Mouse (Mus musculus): ENCODE measurements around the gene Tagln3.

Gene Tagln3

GRCm38 (mm10) chr16:45718296-45718695 lies 6.1 kb downstream of the Tagln3 start:
- DNase-seq: no peak

DNA sequence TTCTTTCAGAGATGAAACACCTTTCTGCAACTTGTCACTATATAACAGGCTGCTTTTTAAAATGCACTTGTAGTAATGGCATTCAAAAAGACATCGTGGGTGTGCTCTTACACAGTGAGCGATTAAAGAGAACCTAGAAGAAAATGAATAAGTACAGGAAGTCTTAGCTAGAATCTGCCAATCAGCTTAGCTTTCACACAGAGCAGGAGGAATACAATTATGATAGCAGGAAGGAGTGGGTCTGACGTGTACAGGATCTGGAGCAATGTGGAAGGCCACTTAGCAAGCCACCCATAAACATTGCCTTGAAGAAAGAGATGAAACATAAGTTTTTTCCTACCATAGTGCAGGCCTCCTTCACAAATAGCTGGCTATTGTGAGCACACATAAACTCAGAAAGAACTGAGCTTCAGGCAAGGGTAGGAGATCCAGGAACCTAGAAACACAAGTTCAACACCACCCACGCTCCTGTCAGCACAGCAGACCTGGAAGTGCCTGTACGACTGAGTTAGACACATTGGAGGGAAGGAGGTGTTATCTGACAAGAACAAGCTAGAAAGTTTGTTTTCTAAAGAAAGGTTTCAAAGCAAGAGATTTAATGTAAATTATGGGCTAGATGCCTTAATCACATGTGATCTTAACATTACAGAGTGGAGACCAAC lies 9.8 kb downstream of the Tagln3 start:
- DNase-seq: no peak

DNA sequence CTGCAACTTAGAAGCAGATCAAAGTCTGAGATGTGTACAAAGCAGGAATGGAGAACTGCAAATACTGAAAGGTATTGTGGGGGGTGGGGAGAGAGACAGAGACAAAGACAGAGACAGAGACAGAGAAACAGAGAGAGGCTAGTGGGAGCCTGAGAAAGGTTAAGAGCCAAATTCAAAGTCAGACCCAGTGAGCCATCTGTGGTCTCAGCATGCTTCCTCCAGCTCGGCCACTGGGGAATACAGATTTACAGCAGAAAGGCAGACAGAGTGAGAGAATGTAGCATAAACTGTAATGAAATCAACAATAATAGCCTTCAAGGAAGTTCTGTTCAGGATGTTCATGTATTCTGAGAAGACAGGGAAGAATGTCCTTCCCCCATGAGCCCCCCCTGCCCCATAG lies 10.5 kb downstream of the Tagln3 start:
- DNase-seq: no peak

GRCm38 (mm10) chr16:45713261-45713660 lies 11.1 kb downstream of the Tagln3 start:
- no peak for DNase-seq

DNA sequence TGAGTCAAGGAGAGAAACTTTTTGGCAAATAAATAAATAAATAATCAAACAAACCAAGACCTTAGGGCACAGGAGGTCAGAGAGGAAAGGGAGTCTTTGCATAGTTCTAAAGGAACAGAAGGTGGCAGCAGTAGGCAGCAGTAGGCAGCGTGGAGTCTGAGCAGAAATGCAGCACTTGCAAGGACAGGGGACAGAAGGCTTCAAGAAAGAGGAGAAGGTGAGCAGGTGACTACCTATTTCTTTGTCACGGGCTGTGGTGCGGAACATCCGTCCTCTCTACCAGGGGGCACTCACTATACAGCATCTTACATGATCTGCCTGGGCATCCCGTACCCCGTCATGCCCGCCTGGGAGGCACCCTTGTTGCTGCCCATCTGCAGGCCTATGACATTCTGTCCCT lies 13.1 kb downstream of the Tagln3 start:
- DNase-seq: no peak

DNA sequence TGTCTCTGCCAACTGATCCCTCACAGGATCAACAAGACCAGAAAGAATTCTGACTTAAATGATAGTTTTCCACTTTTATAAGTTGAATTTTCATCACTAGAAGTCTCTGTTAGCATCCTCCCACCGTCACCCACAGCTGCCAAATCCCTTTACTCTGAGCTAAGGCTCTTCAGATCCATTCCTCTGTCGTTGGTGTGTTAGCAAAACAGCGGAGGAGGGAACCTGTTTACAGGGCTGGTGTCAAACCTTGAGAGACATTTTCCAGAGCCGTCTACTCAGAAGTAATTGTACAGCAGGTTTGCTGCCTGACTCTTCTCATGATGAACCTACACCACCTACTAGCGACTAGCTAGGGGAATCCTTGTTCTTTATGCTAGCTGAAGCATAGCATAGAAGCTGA lies 25.1 kb downstream of the Tagln3 start:
- DNase-seq: no peak

- no peak for DNase-seq
These were observed 26.4 kb downstream of the Tagln3 start for GRCm38 (mm10) chr16:45697996-45698395.

- no peak for DNase-seq
These were observed 28.8 kb downstream of the Tagln3 start for GRCm38 (mm10) chr16:45695445-45696160.

DNA sequence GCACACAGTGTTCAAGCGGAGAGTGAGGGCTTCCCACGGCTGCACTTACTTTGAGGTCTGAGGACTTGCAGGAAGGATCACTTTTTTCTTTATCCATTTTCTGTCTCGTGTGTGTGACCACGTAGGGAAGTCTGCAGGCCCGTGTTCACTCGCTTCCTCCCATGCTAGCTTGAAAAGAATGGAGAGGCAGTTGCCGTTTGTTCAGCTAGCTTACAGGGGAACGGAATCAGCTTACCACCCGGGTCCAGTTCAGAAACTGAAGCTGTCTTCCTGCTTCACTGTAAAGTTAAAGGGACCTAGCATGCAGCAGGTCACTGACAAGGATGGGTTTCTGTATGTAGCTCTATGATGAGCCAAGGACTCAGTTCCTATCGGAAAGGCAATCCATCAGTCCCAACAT lies 30.9 kb downstream of the Tagln3 start, which contains the start of gene Tmprss7:
Gene Tmprss7 (minus strand): TSS at position 101 of the 400 bp plus-strand sequence.
- DNase-seq: no peak

DNA sequence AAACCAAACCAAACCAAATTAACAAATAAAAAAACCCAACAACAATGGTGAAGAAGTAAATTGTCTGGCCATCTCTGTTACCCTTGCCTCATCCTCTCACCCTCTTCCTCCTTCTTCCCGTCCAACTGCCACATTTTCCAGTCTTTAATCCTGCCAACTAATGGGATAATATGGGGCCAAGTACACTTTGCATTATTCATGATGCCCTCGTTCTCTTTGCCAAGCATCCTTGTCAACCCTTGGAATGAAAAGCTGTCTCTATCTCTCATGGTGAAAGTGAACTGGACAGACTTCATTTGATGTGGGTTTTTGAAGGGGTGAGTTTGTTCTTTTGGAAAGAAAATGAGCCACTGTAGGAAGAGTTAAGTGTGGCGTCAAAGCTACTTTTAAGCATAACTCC lies 31.6 kb downstream of the Tagln3 start:
- DNase-seq: no peak

DNA sequence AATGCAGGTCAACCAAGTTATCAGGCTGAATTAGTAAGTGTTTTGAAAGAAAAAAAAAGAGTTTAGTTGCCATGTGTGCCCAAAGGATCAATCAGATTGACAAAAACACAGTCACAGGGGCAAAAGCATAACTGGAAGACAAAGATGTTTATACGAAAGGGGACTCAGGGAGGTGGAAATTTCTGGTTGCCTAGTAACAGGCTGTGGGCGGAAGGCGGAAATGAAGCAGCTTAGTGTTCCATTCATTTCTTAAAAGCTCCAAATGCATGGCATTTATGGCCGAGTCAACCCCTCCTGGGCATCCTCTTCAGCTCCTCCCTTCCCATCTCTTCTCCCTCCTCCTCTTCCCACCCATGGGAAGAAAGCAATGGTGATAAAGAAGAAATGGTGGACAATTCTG lies 34.2 kb downstream of the Tagln3 start:
- DNase-seq: peak; percentile 10

- DNase-seq: no peak
These were observed 37.6 kb downstream of the Tagln3 start for GRCm38 (mm10) chr16:45686833-45687232.

- DNase-seq: no peak
These were observed 39.1 kb downstream of the Tagln3 start for GRCm38 (mm10) chr16:45685295-45685694.

GRCm38 (mm10) chr16:45684815-45685214 lies 39.6 kb downstream of the Tagln3 start:
- DNase-seq: peak; percentile 51

GRCm38 (mm10) chr16:45676462-45676861 lies 47.9 kb downstream of the Tagln3 start:
- peak; percentile 10 for DNase-seq

DNA sequence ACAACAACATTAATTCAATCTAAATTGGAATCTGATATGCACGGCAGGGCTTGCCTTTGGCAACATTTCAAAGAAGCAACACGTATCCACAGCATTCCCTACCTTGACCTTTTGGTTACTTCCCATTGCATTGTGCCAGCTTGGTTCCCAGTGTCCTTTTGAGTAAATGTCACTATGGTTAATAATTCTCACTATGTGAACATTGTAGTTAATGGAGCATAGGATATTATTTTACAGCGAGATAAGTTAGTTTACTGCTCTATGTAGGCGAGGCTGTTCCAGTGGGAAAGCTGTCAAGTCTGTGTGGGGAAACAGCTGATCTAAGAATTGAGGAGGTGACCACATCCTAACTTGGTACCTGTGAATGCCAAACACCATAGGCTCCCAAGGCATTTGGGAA lies 54.4 kb downstream of the Tagln3 start:
- DNase-seq: no peak

DNA sequence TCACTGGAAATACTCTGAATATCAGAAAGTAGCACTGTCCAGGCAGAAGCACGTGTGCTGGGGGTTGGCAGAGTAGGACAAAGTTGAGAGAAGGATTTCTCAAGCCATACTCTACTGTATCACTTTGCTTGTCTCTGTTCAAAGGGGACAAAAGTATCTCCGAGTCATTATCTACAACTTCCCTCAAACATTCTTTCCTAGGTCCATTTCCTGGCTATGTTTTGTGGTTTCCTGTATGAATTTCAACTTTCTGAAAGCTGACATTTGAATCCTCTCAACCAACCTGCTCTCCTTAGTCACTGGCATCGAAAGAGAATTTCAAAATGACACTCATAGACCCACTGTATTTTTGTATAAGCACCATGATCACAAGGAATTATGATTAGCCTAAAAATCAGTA lies 56.2 kb downstream of the Tagln3 start:
- no peak for DNase-seq

DNA sequence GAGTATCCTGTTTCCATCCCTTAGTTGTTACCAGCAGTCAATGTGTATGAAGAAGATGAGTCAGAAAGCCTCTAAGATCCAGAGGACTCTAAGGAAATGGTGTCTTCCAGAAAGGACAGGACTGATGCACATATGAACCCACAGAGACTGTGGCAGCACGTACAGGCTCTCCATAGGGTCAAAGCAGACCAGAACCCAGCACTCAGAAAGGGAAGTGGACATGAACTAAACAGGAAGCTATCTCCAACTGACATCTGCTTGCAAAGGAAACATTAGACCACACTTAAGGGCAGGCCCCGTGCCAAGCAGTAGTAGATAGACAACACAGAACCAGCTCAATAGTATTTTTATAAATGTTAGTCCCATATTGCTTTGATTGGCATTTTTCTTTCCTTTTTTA lies 58.3 kb downstream of the Tagln3 start:
- no peak for DNase-seq

GRCm38 (mm10) chr16:45662381-45662780 lies 62.0 kb downstream of the Tagln3 start:
- DNase-seq: no peak

Data from thymus, postnatal 4 days (tissue).